Mouse (Mus musculus) brain, embryonic 14.5 days (tissue): ENCODE results near the gene Icam2.

Source experiments
- CTCF ChIP-seq: fragments of 200-500 bp; IDR thresholded peaks from 2 replicates; pipeline ENCODE4 v1.5.1; 2012; ENCODE audit warnings: inconsistent platforms, mild to moderate bottlenecking, moderate library complexity, borderline replicate concordance; ENCODE audit not compliant: insufficient read depth, insufficient read length; ENCODE audit errors: extremely low read depth
- POLR2A ChIP-seq: fragments of 200-500 bp; IDR thresholded peaks from 2 replicates; pipeline ENCODE4 v1.6.1; 2012; ENCODE audit warnings: mild to moderate bottlenecking, inconsistent platforms, borderline replicate concordance; ENCODE audit not compliant: poor library complexity, insufficient read depth, insufficient read length, severe bottlenecking; ENCODE audit errors: extremely low read depth

DNA sequence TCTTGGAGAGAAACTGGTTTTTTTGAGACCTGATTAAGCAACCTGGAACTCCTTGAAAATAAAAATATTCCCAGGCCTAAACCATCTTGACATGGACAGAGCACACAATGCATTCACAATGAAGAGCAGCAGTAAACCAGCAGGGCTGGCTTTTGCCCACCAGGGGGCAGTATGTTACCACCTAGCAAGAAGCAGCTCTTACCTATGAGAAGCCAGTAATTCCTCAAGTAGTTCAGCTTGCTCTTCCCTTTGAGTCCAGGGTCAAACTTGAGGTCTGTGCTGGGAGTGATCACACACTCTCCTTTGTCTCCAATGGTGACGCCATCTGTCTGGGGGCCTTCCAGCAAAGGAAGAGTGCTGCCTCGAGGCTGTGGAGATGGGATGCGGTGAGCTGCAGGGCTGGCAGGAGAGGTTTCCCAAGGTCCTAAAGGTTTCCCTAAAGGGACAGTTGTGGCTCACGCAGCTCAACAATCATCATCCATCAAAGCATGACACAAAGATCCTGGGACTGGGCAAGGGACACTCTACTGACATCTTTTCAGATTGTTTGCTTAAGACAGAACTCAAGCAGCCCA is 30.8 kb upstream of the Icam2 start:
- no peak for TF ChIP-seq POLR2A
- peak; percentile 93 for TF ChIP-seq CTCF
